Mouse (Mus musculus) neural tube, embryonic 12.5 days (tissue): ENCODE data around the gene Phb. TPM values are rescaled to one million over a fixed set of nuclear protein-coding genes. Genes with fewer than 3 reads are reported as not detected.

Source experiments
- ATAC-seq: fragments of 200-750 bp; cut with Nextera tagmentation; 2 replicates; pipeline ENCODE4 v1.8.0; 2017; ENCODE audit warnings: low read depth, mild to moderate bottlenecking, moderate TSS enrichment, moderate library complexity; ENCODE audit not compliant: low FRiP score
- H3K27ac ChIP-seq: fragments of 300-500 bp; sonication (generic); 2 replicates; pipeline ENCODE4 v1.5.1; 2016
- H3K27me3 ChIP-seq: fragments of 300-500 bp; sonication (generic); replicated peaks from 2 replicates; pipeline ENCODE4 v1.6.1; 2016; ENCODE audit warnings: mild to moderate bottlenecking
- H3K36me3 ChIP-seq: fragments of 300-500 bp; sonication (generic); 2 replicates; pipeline ENCODE4 v1.6.1; 2016; ENCODE audit warnings: mild to moderate bottlenecking
- H3K4me1 ChIP-seq: fragments of 300-500 bp; sonication (generic); 2 replicates; pipeline ENCODE4 v1.6.1; 2016
- H3K4me2 ChIP-seq: fragments of 300-500 bp; sonication (generic); replicated peaks from 2 replicates; pipeline ENCODE4 v1.6.1; 2016; ENCODE audit warnings: mild to moderate bottlenecking
- H3K4me3 ChIP-seq: fragments of 300-500 bp; sonication (generic); 2 replicates; pipeline ENCODE4 v1.5.1; 2016
- H3K9ac ChIP-seq: fragments of 300-500 bp; sonication (generic); 2 replicates; pipeline ENCODE4 v1.6.1; 2016; ENCODE audit warnings: mild to moderate bottlenecking
- H3K9me3 ChIP-seq: fragments of 300-500 bp; sonication (generic); 2 replicates; pipeline ENCODE4 v1.6.1; 2016; ENCODE audit warnings: mild to moderate bottlenecking
- WGBS: fragments of 180-500 bp; shearing (Covaris S2); methylation state at CpG from one replicate; pipeline ENCODE4 v1.1.7; 2016; 5-methylcytosine and 5-hydroxymethylcytosine counted together
- polyA plus RNA-seq: library from polyadenylated mRNA; unstranded; fragments of >200 nt; fragmentation: Nextera tagmentation; extraction: Ambion mirVana; gene quantifications from 2 replicates; pipeline ENCODE4 v1.2.1, GENCODE M21; 2016

Gene Phb
- polyA plus RNA-seq, 1 experiment from 2014 or later: 197 TPM

DNA sequence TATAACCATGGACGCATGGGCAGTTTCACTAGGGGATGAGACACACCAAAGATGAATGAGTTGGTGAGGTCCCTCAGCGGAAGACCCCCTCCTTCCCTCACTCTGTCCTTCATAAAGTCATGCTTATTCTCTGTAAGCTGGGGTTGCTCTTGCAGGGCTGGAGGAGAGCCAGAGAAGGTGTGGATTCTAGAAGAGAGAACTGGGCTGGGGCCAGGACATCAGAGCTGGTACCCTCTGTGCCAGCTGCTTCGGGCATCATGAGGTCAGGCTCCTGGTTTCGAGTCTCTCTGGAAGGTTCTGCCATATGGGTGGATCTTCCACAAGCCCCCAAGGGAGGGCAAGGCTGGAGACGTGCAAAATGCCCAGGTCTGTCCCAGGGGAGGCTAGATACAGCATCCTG is 31.8 kb downstream of the Phb start:
- Histone ChIP-seq H3K4me1 (no peaks in the 10 kb centered on the region), H3K27me3 (no peaks in the 10 kb centered on the region), H3K4me3 (no peak overlapping the region), H3K4me2 (no peak overlapping the region), H3K36me3 (no peaks in the 10 kb centered on the region), H3K27ac (no peak overlapping the region), H3K9me3 (no peaks in the 10 kb centered on the region), H3K9ac (no peak overlapping the region)
- WGBS: 79% methylated on average over 5 of the region's 5 CpGs
- ATAC-seq: no peak

DNA sequence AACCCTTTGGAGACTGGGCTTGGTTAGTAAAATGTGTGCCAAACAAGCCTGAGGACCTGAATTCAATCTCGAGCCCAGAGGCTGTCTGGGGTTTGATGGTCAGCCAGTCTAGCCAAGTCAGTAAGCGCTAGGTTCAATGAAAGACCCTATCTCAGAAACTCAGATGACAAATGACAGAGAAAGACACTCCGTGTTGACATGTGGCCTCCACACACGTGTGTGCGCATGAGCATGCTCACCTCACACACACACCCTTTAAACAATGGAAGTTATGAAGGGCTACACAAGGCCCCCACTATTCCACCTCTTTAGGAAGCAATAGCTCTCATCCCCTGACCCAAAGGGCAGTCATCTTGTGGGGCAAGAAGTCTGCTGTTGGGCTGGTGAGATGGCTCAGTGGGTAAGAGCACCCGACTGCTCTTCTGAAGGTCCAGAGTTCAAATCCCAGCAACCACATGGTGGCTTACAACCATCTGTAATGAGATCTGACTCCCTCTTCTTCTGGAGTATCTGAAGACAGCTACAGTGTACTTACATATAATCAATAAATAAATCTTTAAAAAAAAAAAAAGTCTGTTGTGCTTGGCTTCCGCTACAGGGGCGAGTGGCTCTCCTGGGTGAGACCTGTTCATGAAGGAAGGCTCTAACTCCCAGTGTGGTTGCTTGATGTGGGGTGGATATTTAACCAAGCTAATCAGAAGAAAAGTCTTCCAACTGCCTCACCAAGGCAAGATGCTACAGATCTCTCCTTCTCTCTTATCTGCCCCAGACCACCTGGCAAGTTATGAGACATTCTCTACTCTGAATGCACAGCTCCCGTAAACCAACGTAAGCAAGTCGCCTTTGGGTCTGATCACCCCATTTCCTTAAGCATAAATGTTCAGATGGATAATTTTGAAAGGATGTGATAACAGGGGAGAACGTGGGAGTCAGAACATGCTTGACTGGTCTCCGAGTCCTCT is 34.3 kb downstream of the Phb start:
- Histone ChIP-seq H3K4me3 (no peak overlapping the region), H3K9me3 (no peaks in the 10 kb centered on the region), H3K27me3 (no peaks in the 10 kb centered on the region), H3K27ac (no peak overlapping the region), H3K36me3 (no peaks in the 10 kb centered on the region), H3K9ac (no peak overlapping the region), H3K4me1 (no peaks in the 10 kb centered on the region), H3K4me2 (no peak overlapping the region)
- ATAC-seq: no peak
- 92% methylated on average over 13 of the region's 13 CpGs for WGBS

DNA sequence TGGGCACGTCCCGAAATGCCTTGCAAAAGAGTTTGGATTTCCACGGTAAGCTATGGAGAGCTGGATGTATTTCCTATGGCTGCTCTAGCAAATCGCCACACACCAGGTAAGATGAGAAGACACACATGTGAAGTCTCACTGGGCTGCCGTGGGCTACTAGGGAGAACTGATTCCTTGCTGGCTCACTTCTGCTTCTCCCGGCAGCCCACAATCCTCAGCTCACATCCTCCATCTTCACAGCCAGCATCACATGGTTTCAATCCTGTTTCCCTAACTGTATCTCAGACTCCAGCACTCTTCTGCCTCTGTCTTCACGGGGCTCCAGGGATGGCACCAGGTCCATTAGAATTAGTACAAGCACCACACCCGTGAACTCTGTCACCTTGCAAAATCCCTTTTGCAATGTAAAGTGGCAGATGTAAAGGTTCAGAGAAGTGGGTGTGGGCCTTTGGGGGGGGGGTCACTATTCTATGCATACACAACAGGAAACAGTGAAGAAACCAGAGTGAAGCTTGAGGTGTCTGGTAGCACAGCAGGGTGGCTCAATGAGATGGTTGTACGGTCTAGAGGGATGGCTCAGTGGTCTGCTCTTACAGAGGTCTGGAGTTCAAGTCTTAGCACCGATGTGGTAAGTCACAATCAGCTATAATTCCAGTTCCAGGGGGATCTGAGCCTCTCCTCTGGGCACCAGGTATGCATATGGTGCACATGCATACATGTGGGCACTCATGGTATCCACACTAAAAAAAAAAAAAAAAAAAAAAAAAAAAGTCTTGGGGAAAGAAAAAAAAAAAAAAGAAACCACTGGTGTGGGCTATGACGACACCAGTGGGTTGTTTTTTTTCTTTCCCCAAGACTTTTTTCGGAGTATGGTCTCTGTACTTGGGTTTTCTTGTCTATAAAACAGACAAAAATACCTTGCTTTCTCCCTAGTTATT is 37.5 kb downstream of the Phb start:
- Histone ChIP-seq H3K9me3 (no peaks in the 10 kb centered on the region), H3K4me3 (no peak overlapping the region), H3K36me3 (no peaks in the 10 kb centered on the region), H3K9ac (no peak overlapping the region), H3K27me3 (no peaks in the 10 kb centered on the region), H3K27ac (no peak overlapping the region), H3K4me2 (no peak overlapping the region), H3K4me1 (no peaks in the 10 kb centered on the region)
- no peak for ATAC-seq
- 88% methylated on average over 12 of the region's 12 CpGs for WGBS

DNA sequence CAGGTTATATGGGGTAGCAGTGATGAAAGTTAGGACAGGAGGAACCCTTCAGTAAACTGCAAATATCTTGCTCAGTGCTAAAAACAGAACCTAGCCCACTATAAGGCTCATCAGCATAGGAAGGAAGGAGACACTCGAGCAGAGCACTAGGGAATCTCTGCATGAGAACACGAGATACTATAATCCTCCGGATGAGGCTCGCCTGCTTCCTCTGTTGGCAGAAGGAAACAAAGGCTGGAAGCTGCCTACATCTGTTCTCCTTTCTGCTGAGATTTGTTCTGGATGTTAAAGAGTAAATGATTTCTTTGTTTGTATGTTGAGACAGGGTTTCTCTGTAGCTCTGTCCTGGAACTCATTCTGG is 38.2 kb downstream of the Phb start:
- Histone ChIP-seq H3K4me3 (no peak overlapping the region), H3K27ac (no peak overlapping the region), H3K36me3 (no peaks in the 10 kb centered on the region), H3K9ac (no peak overlapping the region), H3K4me1 (no peaks in the 10 kb centered on the region), H3K4me2 (no peak overlapping the region), H3K9me3 (no peaks in the 10 kb centered on the region), H3K27me3 (no peaks in the 10 kb centered on the region)
- WGBS: 75% methylated on average over 4 of the region's 4 CpGs
- no peak for ATAC-seq

DNA sequence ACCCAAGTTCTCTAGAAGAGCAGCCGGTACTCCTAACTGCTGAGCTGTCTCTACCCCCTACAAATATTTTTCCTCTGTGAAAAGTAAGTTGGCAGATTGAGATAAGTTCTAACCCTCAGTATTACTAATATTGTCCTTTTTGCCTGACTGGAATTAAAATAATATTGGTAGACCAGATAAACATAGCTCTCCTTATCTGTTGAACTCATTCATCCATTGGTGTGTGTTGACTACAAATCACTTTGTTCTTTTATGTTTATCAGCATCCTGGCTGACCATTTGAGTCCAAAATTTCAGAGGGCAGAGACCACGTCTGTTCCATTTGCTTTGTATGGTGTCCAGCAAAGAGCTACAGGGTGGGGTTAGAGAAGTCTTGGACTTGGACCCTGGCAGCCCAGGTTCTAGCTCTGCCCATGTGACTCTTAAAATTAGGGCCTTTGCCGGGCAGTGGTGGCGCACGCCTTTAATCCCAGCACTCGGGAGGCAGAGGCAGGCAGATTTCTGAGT is 42.8 kb downstream of the Phb start:
- no peaks in the 10 kb centered on the region for H3K9me3 ChIP-seq
- ATAC-seq: no peak
- no peaks in the 10 kb centered on the region for H3K27me3 ChIP-seq
- no peak overlapping the region for H3K9ac ChIP-seq
- no peaks in the 10 kb centered on the region for H3K36me3 ChIP-seq
- 91% methylated on average over 6 of the region's 6 CpGs for WGBS
- no peak overlapping the region for H3K4me3 ChIP-seq
- H3K27ac ChIP-seq: no peak overlapping the region
- H3K4me1 ChIP-seq: peaks cover 5% of the 10 kb centered on the region
- H3K4me2 ChIP-seq: no peak overlapping the region

DNA sequence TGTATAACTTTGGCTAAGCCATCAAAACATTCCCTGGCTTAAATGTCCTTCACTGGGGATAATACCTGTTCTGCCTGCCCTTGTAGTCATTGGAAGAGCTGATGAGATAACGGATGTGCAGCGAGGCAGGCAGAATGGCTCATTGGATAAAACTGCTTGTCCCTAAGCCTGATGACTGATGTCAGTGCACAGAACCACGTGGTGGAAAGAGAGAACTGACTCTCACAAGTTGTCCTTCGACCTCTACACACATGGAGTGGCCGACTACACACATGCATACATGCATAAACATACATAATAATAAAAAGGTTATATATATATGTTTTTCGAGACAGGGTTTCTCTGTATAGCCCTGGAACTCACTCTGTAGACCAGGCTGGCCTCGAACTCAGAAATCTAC is 43.7 kb downstream of the Phb start:
- Histone ChIP-seq H3K4me3 (no peak overlapping the region), H3K9ac (no peak overlapping the region), H3K9me3 (no peaks in the 10 kb centered on the region), H3K36me3 (no peaks in the 10 kb centered on the region), H3K27ac (no peak overlapping the region), H3K4me1 (peaks cover 13% of the 10 kb centered on the region), H3K27me3 (no peaks in the 10 kb centered on the region), H3K4me2 (no peak overlapping the region)
- ATAC-seq: no peak
- WGBS: 82% methylated on average over 7 of the region's 7 CpGs

DNA sequence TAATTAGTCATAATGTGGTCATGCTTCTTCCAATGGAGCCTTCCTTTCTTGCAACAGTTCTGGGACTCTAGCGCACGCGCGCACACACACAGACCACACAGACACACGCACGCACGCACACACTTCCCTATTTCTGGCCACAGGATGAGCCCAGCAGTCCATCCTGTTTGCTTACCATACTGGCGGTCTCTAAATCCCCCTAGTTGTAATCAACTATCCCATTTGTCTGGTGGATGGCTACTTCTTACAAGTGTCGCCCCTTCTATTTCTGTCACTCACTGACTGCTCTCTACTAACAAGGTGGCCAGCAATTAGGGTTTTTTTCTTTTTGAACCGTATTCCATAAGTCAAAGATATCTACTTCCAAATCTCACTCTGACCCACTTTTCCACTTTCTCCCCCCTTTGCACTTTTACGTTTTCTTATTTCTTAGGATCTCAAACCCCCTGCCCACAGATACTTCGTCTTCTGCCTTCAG is 45.4 kb downstream of the Phb start:
- Histone ChIP-seq H3K27ac (peak overlapping the region; percentile 97), H3K9me3 (no peaks in the 10 kb centered on the region), H3K4me3 (peak overlapping the region; percentile 91), H3K4me1 (peaks cover 14% of the 10 kb centered on the region), H3K27me3 (no peaks in the 10 kb centered on the region), H3K36me3 (no peaks in the 10 kb centered on the region), H3K9ac (peak overlapping the region; percentile 98; the same call in 1 of the 2 replicates), H3K4me2 (peak overlapping the region; percentile 82)
- ATAC-seq: 0 out of 2 replicates have a peak, but pooled peaks have one; percentile 28
- 37% methylated on average over 12 of the region's 12 CpGs for WGBS

DNA sequence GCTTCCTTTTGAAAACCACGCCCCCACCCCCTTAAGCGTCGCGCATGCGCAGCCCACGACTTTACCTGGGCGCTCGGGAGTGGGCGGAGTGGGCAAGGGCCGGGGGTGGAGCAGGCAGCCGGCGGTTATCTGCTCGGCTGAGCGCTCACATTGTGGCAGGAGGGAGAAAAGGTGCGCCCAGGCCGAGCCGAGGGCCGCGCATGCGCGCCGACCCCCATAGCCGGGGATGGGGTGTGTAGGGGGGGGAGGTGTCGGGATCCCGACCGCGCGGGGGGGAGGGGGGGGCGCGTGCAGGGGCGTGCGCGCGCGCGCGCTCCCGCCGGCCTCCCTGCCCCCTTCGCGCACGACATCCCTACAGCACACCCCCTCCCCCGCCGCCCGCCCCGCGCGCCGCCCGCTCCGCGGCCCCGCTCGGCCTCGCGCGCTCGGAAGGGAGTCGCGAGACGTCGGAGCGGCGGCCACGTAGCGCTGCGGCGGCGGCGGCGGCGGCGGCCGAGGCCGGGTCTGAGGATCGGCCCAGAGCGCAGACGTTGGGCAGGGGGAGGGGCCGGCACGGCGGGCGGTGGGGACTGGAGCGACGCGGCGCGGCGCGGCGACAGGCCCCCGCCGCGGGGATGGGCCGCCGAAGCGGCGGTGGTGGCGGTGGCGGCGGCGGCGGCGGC is 45.9 kb downstream of the Phb start, which contains the start of gene Zfp652:
Gene Zfp652 (plus strand): TSS at position 111 of the 662 bp plus-strand sequence.
- WGBS: under 1% methylated on average over 38 of the region's 103 CpGs
- Histone ChIP-seq H3K4me1 (peaks cover 14% of the 10 kb centered on the region), H3K27ac (peak within 1 kb of the TSS; percentile 97), H3K9ac (peak within 1 kb of the TSS; percentile 98), H3K4me2 (peak within 1 kb of the TSS; percentile 82), H3K27me3 (no peaks in the 10 kb centered on the region), H3K9me3 (no peaks in the 10 kb centered on the region), H3K36me3 (no peaks in the 10 kb centered on the region), H3K4me3 (peak within 1 kb of the TSS; percentile 91)
- peak; percentile 92 for ATAC-seq

DNA sequence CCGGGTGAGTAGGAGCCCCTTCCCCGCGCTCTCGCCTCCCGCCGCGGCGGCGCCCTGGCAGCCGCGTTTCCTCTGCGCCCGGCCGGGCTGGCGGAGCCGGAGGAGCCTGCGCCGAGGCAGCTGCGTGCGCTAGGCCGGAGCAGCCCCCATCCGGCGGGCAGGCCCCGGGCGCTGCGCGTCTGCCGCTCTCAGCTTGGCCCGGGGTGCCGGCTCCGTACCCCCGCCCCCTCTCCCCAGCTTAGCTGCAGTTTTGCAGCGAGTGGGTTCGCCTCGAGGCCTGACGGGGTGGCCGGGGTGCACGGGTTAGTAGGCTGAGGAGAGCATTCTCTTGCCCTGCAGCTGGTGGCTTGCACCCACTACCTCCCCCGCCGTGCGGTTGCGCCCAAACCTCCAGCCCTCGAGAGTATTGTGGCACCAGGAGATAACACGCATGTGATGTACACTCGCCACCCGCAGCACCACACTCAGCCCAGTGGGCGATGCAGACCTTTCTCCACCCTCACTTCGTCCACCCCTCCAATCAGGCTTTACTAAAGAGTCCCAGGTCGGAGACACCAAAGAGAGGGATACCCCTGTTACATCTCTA is 46.6 kb downstream of the Phb start:
- no peaks in the 10 kb centered on the region for H3K36me3 ChIP-seq
- H3K4me2 ChIP-seq: peak overlapping the region; percentile 82
- H3K9ac ChIP-seq: peak overlapping the region; percentile 98
- H3K9me3 ChIP-seq: no peaks in the 10 kb centered on the region
- peaks cover 14% of the 10 kb centered on the region for H3K4me1 ChIP-seq
- peak overlapping the region; percentile 91 for H3K4me3 ChIP-seq
- WGBS: 0% methylated on average over 37 of the region's 49 CpGs
- peak overlapping the region; percentile 97 for H3K27ac ChIP-seq
- peak; percentile 79 for ATAC-seq
- H3K27me3 ChIP-seq: no peaks in the 10 kb centered on the region

DNA sequence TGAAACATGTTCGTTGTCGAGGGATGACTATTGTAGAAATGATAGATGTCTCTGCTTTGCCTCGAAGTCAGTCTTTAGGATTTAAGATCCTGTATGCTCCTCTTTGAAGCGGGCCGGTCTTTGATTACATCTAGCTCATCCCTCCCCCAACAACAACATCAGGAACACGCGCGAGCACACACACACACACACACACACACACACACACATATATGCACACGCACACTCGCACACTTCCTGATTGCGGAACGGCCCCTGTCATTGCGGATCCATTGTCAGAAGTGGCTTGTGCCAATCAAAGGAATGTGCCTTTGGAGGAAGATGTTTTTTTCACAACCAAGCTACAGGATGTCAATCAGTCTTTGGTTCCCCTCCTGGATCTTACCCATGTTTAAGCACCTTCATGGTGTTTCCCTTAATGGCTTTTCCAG is 47.1 kb downstream of the Phb start:
- 0% methylated on average over 13 of the region's 13 CpGs for WGBS
- ATAC-seq: peak; percentile 18; the same call in 1 of the 2 replicates
- Histone ChIP-seq H3K9me3 (no peaks in the 10 kb centered on the region), H3K27ac (peak overlapping the region; percentile 97; the same call in 1 of the 2 replicates), H3K4me2 (peak overlapping the region; percentile 82), H3K27me3 (no peaks in the 10 kb centered on the region), H3K9ac (peak overlapping the region; percentile 98), H3K4me1 (peaks cover 14% of the 10 kb centered on the region), H3K36me3 (no peaks in the 10 kb centered on the region), H3K4me3 (peak overlapping the region; percentile 91)

DNA sequence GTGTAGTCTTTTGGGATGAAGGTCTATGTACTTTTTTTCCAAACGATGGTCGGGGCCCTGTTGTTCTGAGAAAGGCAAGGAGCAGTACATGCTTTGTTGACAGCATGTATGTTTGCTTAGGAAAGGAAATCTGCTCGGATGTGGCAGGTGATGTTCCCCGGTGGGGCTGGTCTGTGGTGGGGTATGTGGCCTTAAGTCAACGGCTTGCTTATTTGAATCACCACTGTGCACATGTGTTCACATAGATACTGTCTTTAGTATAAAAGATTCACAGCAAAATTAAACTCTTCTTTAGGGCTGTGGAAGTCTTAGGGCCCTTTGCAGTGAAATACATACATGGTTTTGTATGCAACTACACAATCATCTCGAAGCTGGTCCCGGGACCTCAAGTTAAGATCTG is 47.7 kb downstream of the Phb start:
- Histone ChIP-seq H3K36me3 (no peaks in the 10 kb centered on the region), H3K4me3 (peak overlapping the region; percentile 91), H3K4me2 (peak overlapping the region; percentile 82), H3K27me3 (no peaks in the 10 kb centered on the region), H3K27ac (no peak overlapping the region), H3K9ac (peak overlapping the region; percentile 98), H3K9me3 (no peaks in the 10 kb centered on the region), H3K4me1 (peaks cover 14% of the 10 kb centered on the region)
- no peak for ATAC-seq
- WGBS: 55% methylated on average over 7 of the region's 7 CpGs
